Comparison of ENCODE assay signal across 8 mouse cellular contexts in genomic region chr4:40837451-40838285, GRCm38 (mm10). TPM values are rescaled to one million over a fixed set of nuclear protein-coding genes. Genes with fewer than 3 reads are reported as not detected.
DNase-seq lines count a peak whose midpoint lies in the region; ATAC-seq and TF ChIP-seq lines count a peak whose summit lies in the region.

No protein-coding gene starts in this region.

- in situ Hi-C loops in CH12.LX (cut with MboI; ENCODE audit: low pct_ligation_motif_present, low pct_unique_long_range_greater_than_20kb, low sequenced_read_pairs): no loop called here

- no peak for TF ChIP-seq RAD21 in CH12.LX (IDR thresholded peaks at IDR 0.05; ENCODE audit: low read depth, low read length)

- H3K9ac ChIP-seq in CH12.LX (ENCODE audit: insufficient read depth, low read depth): peak overlapping the region; percentile 66
- H3K9ac ChIP-seq in forebrain, postnatal 0 days: no peak overlapping the region

- peak; percentile 55; the same call in 1 of the 2 replicates for TF ChIP-seq EP300 in CH12.LX (IDR thresholded peaks at IDR 0.05; ENCODE audit: low read length)

- H3K79me2 ChIP-seq in CH12.LX (replicated peaks; ENCODE audit: control insufficient read depth, extremely low read depth, insufficient read depth, poor library complexity, severe bottlenecking): peaks cover 88% of the 10 kb centered on the region

- peak overlapping the region; percentile 84 for H3K27ac ChIP-seq in CH12.LX (ENCODE audit: insufficient read depth, low read depth)
- no peak overlapping the region for H3K27ac ChIP-seq in forebrain, postnatal 0 days (ENCODE audit: low read depth, low read length)

- dilution Hi-C loops in CH12.LX (cut with MboI; ENCODE audit: extremely low pct_ligation_motif_present, extremely low pct_unique_long_range_greater_than_20kb, low sequenced_read_pairs): no loop called here

- H3K27me3 ChIP-seq in CH12.LX (replicated peaks): no peaks in the 10 kb centered on the region
- no peaks in the 10 kb centered on the region for H3K27me3 ChIP-seq in forebrain, postnatal 0 days (ENCODE audit: insufficient read depth, low read length)

- ATAC-seq in forebrain, postnatal 0 days: peak; percentile 14; the same call in 1 of the 2 replicates

- H3K9me3 ChIP-seq in CH12.LX (replicated peaks; ENCODE audit: low read length): no peaks in the 10 kb centered on the region
- no peaks in the 10 kb centered on the region for H3K9me3 ChIP-seq in forebrain, postnatal 0 days (ENCODE audit: low read length)

- H3K4me2 ChIP-seq in CH12.LX (ENCODE audit: insufficient read depth, low read depth, poor library complexity, severe bottlenecking): peak overlapping the region; percentile 69
- H3K4me2 ChIP-seq in forebrain, postnatal 0 days (ENCODE audit: low read depth): no peak overlapping the region

- DNase-seq in cerebellum, postnatal 10 days: peak; percentile 30 to 34
- DNase-seq in cerebellum, postnatal 4 days (ENCODE audit: low spot score in 2 of 2): no peak
- no peak for DNase-seq in CH12.LX (ENCODE audit: extremely low read depth)
- peak; percentile 29 for DNase-seq in forebrain, postnatal 0 days
- DNase-seq in kidney, adult 18-20 months: peak; percentile 59
- peak; percentile 75 for DNase-seq in lung, postnatal 25 days (ENCODE audit: low spot score)
- DNase-seq in left cerebral cortex, adult 18-20 months (ENCODE audit: low spot score in 2 of 2): no peak
- DNase-seq in T-cell, adult 2 months (ENCODE audit: low spot score): no peak

- WGBS in forebrain, postnatal 0 days: 29% methylated on average over 10 of the region's 10 CpGs

- no peak for TF ChIP-seq POLR2A in CH12.LX (IDR thresholded peaks at IDR 0.05; ENCODE audit: low read depth, low read length)

- no peak for TF ChIP-seq CTCF in CH12.LX (conservative IDR thresholded peaks at IDR 0.05 in 1 of 2, IDR thresholded peaks at IDR 0.05 in 1 of 2; ENCODE audit: low read depth in 2 of 2, low read length in 2 of 2)
- no peak for TF ChIP-seq CTCF in forebrain, postnatal 0 days (IDR thresholded peaks at IDR 0.05; ENCODE audit: low read depth)

- peaks cover 3 to 69% of the 10 kb centered on the region in 2 experiments for H3K36me3 ChIP-seq in CH12.LX (replicated peaks in 1 of 2; ENCODE audit: control insufficient read depth in 1 of 2, insufficient read depth in 1 of 2, low read length in 1 of 2)
- no peaks in the 10 kb centered on the region; the same call in 1 of the 2 replicates for H3K36me3 ChIP-seq in forebrain, postnatal 0 days (ENCODE audit: insufficient read depth)

- H3K4me3 ChIP-seq in CH12.LX (replicated peaks in 1 of 3; ENCODE audit: low read depth in 2 of 3, low read length in 2 of 3, poor library complexity in 1 of 3): peak overlapping the region in 1 of 3 experiments; percentile 23
- H3K4me3 ChIP-seq in forebrain, postnatal 0 days (ENCODE audit: low read depth, low read length): no peak overlapping the region

- H3K4me1 ChIP-seq in CH12.LX (ENCODE audit: control insufficient read depth in 1 of 2, insufficient read depth in 2 of 2): peaks cover 31 to 88% of the 10 kb centered on the region in 2 experiments
- H3K4me1 ChIP-seq in forebrain, postnatal 0 days (ENCODE audit: insufficient read depth): 0 out of 2 replicates have a peak, but pooled peaks cover 3% of the 10 kb centered on the region

TF ChIP-seq in CH12.LX, 34 proteins besides CTCF, POLR2A, EP300 and RAD21:
- peak; percentile 89; the same call in 1 of the 2 replicates for TF ChIP-seq MEF2A (IDR thresholded peaks at IDR 0.05; ENCODE audit: borderline replicate concordance, low read depth, low read length)
- TF ChIP-seq MAZ (IDR thresholded peaks at IDR 0.05; ENCODE audit: low read depth, low read length): 0 out of 2 replicates have a peak, but pooled peaks have one; percentile 13
- TF ChIP-seq TCF12 (IDR thresholded peaks at IDR 0.05; ENCODE audit: low read depth, low read length): peak; percentile 50; the same call in 1 of the 2 replicates
- 0 out of 2 replicates have a peak, but pooled peaks have one; percentile 12 for TF ChIP-seq JUN (IDR thresholded peaks at IDR 0.05; ENCODE audit: insufficient read depth, low read depth, low read length)
- TF ChIP-seq ZMIZ1 (IDR thresholded peaks at IDR 0.05; ENCODE audit: low read depth, low read length): 0 out of 2 replicates have a peak, but pooled peaks have one; percentile 29
- no peak for TF ChIP-seq UBTF (IDR thresholded peaks at IDR 0.05; ENCODE audit: low read depth, low read length)
- TF ChIP-seq MYC (IDR thresholded peaks at IDR 0.05; ENCODE audit: low read depth, low read length): 0 out of 2 replicates have a peak, but pooled peaks have one; percentile 35
- no peak for TF ChIP-seq SIN3A (IDR thresholded peaks at IDR 0.05; ENCODE audit: low read length)
- TF ChIP-seq MAX (IDR thresholded peaks at IDR 0.05; ENCODE audit: low read length): peak; percentile 38; the same call in 1 of the 2 replicates
- TF ChIP-seq KAT2A (IDR thresholded peaks at IDR 0.05; ENCODE audit: insufficient replicate concordance, low read length): no peak
- TF ChIP-seq CHD1 (IDR thresholded peaks at IDR 0.05; ENCODE audit: low read depth, low read length): no peak
- TF ChIP-seq MAFK (IDR thresholded peaks at IDR 0.05; ENCODE audit: insufficient replicate concordance, low read length): peak; percentile 6; the same call in 1 of the 2 replicates
- peak; percentile 74 for TF ChIP-seq ETS1 (conservative IDR thresholded peaks at IDR 0.05; ENCODE audit: low read depth, low read length)

RNA-seq across cellular contexts. Expression of gene B4galt1, which starts 16.1 kb away (rescaled TPM):
- total RNA-seq in CH12.LX (2012; rRNA removed): 39.5 and 46.6 TPM in 2 replicates
- 59.6 and 66.6 TPM in 2 replicates for total RNA-seq in CH12.LX (2014; rRNA removed)
- 72.4 and 80.2 TPM in 2 replicates for polyA plus RNA-seq in CH12.LX (2012; ENCODE audit: insufficient read length, low read depth)
- total RNA-seq in forebrain, postnatal 0 days (2014; rRNA removed): 6.8 and 10.0 TPM in 2 replicates
- 4.6 and 4.9 TPM in 2 replicates for polyA plus RNA-seq in forebrain, postnatal 0 days (2015; fragmentation: Nextera tagmentation; extraction: Ambion mirVana)
- total RNA-seq in left cerebral cortex, adult 18-20 months (2021): 1 to 10 TPM; 4.7 to 5.4 TPM

Comparison
In these comparisons a context has a peak if more than half of its experiments do, and no peak if none do; other contexts are left out.
1. DNase-seq: peak in cerebellum, postnatal 10 days (2 of 2), forebrain, postnatal 0 days (single experiment), kidney, adult 18-20 months (single experiment) and lung, postnatal 25 days (single experiment); none in cerebellum, postnatal 4 days (0 of 2), CH12.LX (single experiment), left cerebral cortex, adult 18-20 months (0 of 2) and T-cell, adult 2 months (single experiment).